Mouse (Mus musculus): ENCODE results near the gene Bub3. TPM values are rescaled to one million over a fixed set of nuclear protein-coding genes. Genes with fewer than 3 reads are reported as not detected.
A peak's percentile ranks its signal among the peaks of the same experiment; 100 is the strongest.

Gene Bub3
- polyA plus RNA-seq, 1 experiment from 2014 or later, result 144 TPM

DNA sequence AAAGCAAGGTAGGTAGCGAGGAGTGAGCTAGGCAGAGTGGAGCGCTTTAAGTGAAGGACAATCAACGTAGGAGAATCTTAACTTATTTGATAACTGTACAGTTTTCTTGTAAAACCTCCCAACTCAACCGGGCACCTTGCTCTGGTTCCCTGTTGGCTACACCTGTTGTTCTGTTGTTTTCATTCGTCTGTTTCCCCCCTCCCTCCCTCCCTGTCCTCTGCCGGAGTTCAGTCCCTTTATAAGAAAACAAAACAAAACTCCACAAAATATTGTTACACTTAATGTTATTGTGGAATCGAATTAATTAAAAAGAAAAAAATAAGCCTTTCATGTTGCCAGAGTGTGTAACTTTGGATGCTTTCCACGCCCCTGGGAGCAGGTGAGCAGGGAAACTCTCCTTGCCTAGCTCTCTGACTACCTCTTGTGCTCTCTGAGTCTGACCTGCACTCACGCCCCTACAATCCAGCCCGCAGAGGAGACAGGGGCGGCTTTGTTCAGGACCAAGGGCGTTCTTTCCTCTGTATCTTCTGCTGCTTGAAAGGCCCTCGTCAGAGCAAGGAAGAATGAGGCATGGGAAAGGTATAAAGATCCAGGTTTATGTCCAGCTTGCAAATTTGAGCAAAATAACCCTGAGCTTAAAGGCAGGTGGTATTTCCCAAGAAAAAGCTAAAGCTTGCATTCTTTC, 14.2 kb upstream of the Bub3 start:
- no peak overlapping the region for H3K4me2 ChIP-seq (ENCODE audit: low read depth, low read length)
- peaks cover 17% of the 10 kb centered on the region for H3K4me1 ChIP-seq (ENCODE audit: control insufficient read depth, insufficient read depth, low read length)
- no peaks in the 10 kb centered on the region for H3K36me3 ChIP-seq (ENCODE audit: control insufficient read depth, insufficient read depth)
- no peak overlapping the region for H3K27ac ChIP-seq (ENCODE audit: low read length)
- no peaks in the 10 kb centered on the region for H3K9me3 ChIP-seq (replicated peaks; ENCODE audit: control insufficient read depth, low read length)
- no peak overlapping the region for H3K9ac ChIP-seq (ENCODE audit: low read length)
- no peak overlapping the region for H3K4me3 ChIP-seq (ENCODE audit: low read length)
- 4% methylated on average over 13 of the region's 13 CpGs for WGBS
- ATAC-seq (replicated peaks; ENCODE audit: extremely low read depth, insufficient read depth, low FRiP score), result no peak
- H3K27me3 ChIP-seq (ENCODE audit: control insufficient read depth, insufficient read depth, low read length), result peaks cover 92% of the 10 kb centered on the region

DNA sequence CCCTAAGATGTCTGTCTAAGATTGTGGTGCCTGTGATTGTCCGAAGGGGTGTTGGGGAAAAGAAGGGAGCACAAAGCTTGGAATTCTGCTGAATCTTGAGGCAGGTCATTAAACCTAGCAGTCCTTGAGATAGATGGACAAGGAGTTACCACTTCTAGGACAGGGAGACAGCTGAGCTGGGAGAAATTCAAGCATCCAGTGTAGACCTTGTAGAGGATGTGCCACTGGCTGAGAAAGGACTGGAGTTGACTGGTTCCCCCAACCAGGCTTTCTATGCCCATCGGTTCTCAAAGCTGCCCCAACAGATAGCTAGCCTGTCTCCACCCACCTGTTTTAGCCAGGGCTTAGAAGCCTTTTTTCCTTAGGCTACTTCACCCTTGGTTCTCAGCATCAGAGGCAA, 13.6 kb upstream of the Bub3 start:
- Histone ChIP-seq H3K4me1 (ENCODE audit: control insufficient read depth, insufficient read depth, low read length) (peaks cover 17% of the 10 kb centered on the region), H3K4me3 (ENCODE audit: low read length) (no peak overlapping the region), H3K36me3 (ENCODE audit: control insufficient read depth, insufficient read depth) (no peaks in the 10 kb centered on the region), H3K27me3 (ENCODE audit: control insufficient read depth, insufficient read depth, low read length) (peaks cover 92% of the 10 kb centered on the region), H3K9ac (ENCODE audit: low read length) (no peak overlapping the region), H3K4me2 (ENCODE audit: low read depth, low read length) (no peak overlapping the region), H3K9me3 (replicated peaks; ENCODE audit: control insufficient read depth, low read length) (no peaks in the 10 kb centered on the region), H3K27ac (ENCODE audit: low read length) (no peak overlapping the region)
- ATAC-seq (replicated peaks; ENCODE audit: extremely low read depth, insufficient read depth, low FRiP score), result no peak
- 13% methylated on average over 2 of the region's 2 CpGs for WGBS

DNA sequence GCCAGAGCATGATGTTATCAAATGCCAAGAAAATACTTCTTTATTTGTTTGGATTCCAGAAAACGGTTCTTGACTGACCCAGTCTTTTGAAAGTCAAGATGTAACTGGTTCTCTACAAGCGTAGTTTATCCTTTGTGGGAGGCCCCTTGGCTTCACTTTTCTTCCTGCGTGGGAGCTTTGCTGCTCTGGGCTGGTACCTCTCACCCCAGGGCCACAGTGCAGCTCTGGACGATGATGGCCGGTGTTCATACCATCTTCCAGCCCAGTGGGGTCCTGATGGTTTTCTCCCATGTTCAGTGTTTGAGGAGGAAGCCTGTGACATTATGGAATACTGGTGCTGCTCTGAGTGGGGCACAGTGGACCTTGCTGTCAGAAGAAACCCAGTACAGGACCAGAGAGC, 12.5 kb upstream of the Bub3 start:
- no peak overlapping the region for H3K4me3 ChIP-seq (ENCODE audit: low read length)
- H3K36me3 ChIP-seq (ENCODE audit: control insufficient read depth, insufficient read depth), result no peaks in the 10 kb centered on the region
- no peak overlapping the region for H3K9ac ChIP-seq (ENCODE audit: low read length)
- peaks cover 92% of the 10 kb centered on the region for H3K27me3 ChIP-seq (ENCODE audit: control insufficient read depth, insufficient read depth, low read length)
- no peak for ATAC-seq (replicated peaks; ENCODE audit: extremely low read depth, insufficient read depth, low FRiP score)
- H3K27ac ChIP-seq (ENCODE audit: low read length), result no peak overlapping the region
- WGBS, result 4% methylated on average over 5 of the region's 5 CpGs
- H3K4me2 ChIP-seq (ENCODE audit: low read depth, low read length), result no peak overlapping the region
- H3K4me1 ChIP-seq (ENCODE audit: control insufficient read depth, insufficient read depth, low read length), result peaks cover 11% of the 10 kb centered on the region
- H3K9me3 ChIP-seq (replicated peaks; ENCODE audit: control insufficient read depth, low read length), result no peaks in the 10 kb centered on the region

GRCm38 (mm10) chr7:131548473-131548872, 11.5 kb upstream of the Bub3 start, which contains the start of gene Hmx2:
Hmx2 (plus strand) TSS chr7:131548773.
- peaks cover 3% of the 10 kb centered on the region; the same call in 1 of the 2 replicates for H3K4me1 ChIP-seq (ENCODE audit: control insufficient read depth, insufficient read depth, low read length)
- ATAC-seq (replicated peaks; ENCODE audit: extremely low read depth, insufficient read depth, low FRiP score), result no peak
- no peak within 1 kb of the TSS for H3K9ac ChIP-seq (ENCODE audit: low read length)
- H3K4me3 ChIP-seq (ENCODE audit: low read length), result no peak within 1 kb of the TSS
- no peak within 1 kb of the TSS for H3K27ac ChIP-seq (ENCODE audit: low read length)
- WGBS, result 1% methylated on average over 3 of the region's 3 CpGs
- peaks cover 90% of the 10 kb centered on the region for H3K27me3 ChIP-seq (ENCODE audit: control insufficient read depth, insufficient read depth, low read length)
- no peaks in the 10 kb centered on the region for H3K36me3 ChIP-seq (ENCODE audit: control insufficient read depth, insufficient read depth)
- H3K9me3 ChIP-seq (replicated peaks; ENCODE audit: control insufficient read depth, low read length), result no peaks in the 10 kb centered on the region
- H3K4me2 ChIP-seq (ENCODE audit: low read depth, low read length), result no peak within 1 kb of the TSS

DNA sequence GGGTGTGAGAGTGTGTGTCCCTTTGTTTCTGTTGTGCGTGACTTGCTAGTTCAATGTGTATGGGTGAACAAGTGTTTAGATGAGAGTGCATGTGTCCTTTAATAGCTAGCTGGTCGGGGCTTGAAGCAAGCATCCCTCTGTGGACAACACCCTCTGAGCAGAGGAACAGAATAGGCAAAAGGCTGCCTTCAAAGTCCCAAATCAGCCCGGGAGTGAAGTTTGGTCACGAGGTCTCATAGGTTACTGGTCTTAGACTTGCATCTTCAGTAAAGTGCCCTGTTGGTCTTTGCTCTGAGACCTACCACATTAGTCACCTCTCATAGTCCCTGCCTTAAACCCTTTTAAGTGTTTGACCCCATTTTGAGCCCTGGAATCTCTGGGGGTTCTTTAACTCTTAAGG, 8.6 kb upstream of the Bub3 start:
- Histone ChIP-seq H3K27ac (ENCODE audit: low read length) (no peak overlapping the region), H3K4me3 (ENCODE audit: low read length) (no peak overlapping the region), H3K9ac (ENCODE audit: low read length) (no peak overlapping the region), H3K36me3 (ENCODE audit: control insufficient read depth, insufficient read depth) (no peaks in the 10 kb centered on the region), H3K9me3 (replicated peaks; ENCODE audit: control insufficient read depth, low read length) (no peaks in the 10 kb centered on the region), H3K4me2 (ENCODE audit: low read depth, low read length) (no peak overlapping the region), H3K27me3 (ENCODE audit: control insufficient read depth, insufficient read depth, low read length) (peaks cover 91% of the 10 kb centered on the region), H3K4me1 (ENCODE audit: control insufficient read depth, insufficient read depth, low read length) (peaks cover 6% of the 10 kb centered on the region; the same call in 1 of the 2 replicates)
- no peak for ATAC-seq (replicated peaks; ENCODE audit: extremely low read depth, insufficient read depth, low FRiP score)
- 2% methylated on average over 4 of the region's 4 CpGs for WGBS

DNA sequence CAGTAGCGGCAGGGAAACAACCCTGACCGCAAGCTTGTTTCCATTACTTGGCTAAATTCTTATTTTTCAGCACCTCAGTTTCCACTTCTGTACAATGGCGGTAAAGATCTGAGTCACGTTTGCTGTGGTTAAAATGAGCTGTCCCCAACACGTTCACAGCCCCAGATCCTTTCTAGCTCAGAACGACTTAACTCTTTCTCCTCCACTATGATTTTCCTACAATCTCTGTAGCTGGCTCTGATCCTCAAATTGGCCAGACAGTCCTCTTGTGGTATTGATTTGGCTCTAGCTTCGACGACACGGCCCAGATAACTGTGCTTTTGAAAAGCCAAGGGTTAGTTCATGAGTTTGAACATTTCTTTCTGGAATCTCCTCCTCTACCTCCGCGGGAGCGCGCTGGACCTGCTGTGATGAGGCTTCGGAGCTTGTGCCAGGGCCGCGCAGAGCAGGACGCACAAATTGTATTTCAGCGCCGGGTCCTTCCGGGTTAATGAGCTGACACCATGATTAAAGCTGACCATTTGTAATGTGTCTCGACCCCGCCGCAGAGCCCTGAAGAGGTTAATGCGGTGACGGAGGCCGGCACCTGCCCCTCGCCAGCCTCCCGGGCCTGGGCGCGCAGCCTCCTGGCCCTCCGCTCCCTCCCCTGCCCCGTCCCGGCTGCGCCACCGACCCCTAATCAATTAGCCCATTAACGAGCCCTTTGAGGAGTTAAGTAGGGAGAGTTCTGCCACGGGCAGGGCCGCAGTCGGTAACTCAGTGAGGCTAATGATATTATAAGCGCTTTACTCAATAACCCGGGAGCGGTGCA, 7.9 kb upstream of the Bub3 start:
- WGBS, result under 1% methylated on average over 42 of the region's 42 CpGs
- Histone ChIP-seq H3K27ac (ENCODE audit: low read length) (no peak overlapping the region), H3K4me1 (ENCODE audit: control insufficient read depth, insufficient read depth, low read length) (peaks cover 9% of the 10 kb centered on the region; the same call in 1 of the 2 replicates), H3K4me3 (ENCODE audit: low read length) (no peak overlapping the region), H3K27me3 (ENCODE audit: control insufficient read depth, insufficient read depth, low read length) (peaks cover 91% of the 10 kb centered on the region), H3K4me2 (ENCODE audit: low read depth, low read length) (no peak overlapping the region), H3K36me3 (ENCODE audit: control insufficient read depth, insufficient read depth) (no peaks in the 10 kb centered on the region), H3K9ac (ENCODE audit: low read length) (no peak overlapping the region), H3K9me3 (replicated peaks; ENCODE audit: control insufficient read depth, low read length) (no peaks in the 10 kb centered on the region)
- no peak for ATAC-seq (replicated peaks; ENCODE audit: extremely low read depth, insufficient read depth, low FRiP score)

DNA sequence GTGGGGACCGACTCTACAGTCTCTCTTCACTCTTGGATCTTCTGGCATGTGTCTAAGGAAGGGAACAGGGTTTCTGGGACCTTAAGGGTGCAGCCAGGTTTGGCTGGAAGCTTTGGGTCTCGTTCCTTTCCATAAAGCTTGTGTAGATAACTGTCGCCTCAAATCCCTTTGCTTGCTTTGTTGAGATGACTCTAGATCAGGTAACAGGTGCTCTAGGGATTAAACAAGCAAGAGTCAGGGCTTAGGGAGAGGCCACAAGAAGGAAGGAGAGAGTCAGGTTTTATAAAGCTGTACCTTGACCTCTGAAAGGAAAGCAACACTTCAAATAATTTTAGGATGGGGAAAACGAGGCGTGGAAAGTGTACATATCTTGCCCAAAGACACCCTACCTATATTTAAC, 7.2 kb upstream of the Bub3 start:
- no peak overlapping the region for H3K4me2 ChIP-seq (ENCODE audit: low read depth, low read length)
- no peak overlapping the region for H3K27ac ChIP-seq (ENCODE audit: low read length)
- no peaks in the 10 kb centered on the region for H3K36me3 ChIP-seq (ENCODE audit: control insufficient read depth, insufficient read depth)
- no peak overlapping the region for H3K9ac ChIP-seq (ENCODE audit: low read length)
- WGBS, result 3% methylated on average over 5 of the region's 5 CpGs
- H3K4me1 ChIP-seq (ENCODE audit: control insufficient read depth, insufficient read depth, low read length), result peaks cover 9% of the 10 kb centered on the region; the same call in 1 of the 2 replicates
- H3K4me3 ChIP-seq (ENCODE audit: low read length), result no peak overlapping the region
- ATAC-seq (replicated peaks; ENCODE audit: extremely low read depth, insufficient read depth, low FRiP score), result no peak
- no peaks in the 10 kb centered on the region for H3K9me3 ChIP-seq (replicated peaks; ENCODE audit: control insufficient read depth, low read length)
- peaks cover 91% of the 10 kb centered on the region for H3K27me3 ChIP-seq (ENCODE audit: control insufficient read depth, insufficient read depth, low read length)

DNA sequence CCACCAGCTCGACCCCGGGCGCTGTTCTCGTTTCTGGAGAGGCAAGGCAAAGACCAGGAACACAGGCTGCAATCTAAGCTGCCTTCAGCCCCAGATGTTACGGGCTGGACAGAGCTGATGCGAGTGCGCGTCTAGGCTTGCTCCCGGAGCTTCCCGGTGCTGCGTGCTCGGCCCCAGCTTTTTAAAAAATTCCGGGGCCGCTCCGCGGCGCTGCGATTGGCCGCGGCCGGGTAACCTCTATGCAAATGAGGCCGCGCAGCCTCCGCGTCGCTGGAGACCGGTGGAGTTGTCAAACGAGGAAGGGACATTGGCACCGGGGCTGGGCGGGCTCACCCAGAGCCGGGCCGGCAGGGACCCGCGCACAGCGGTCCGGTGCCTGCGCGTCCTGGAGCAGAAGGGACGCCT, 6.2 kb upstream of the Bub3 start:
- H3K27me3 ChIP-seq (ENCODE audit: control insufficient read depth, insufficient read depth, low read length), result peaks cover 90% of the 10 kb centered on the region
- no peaks in the 10 kb centered on the region for H3K9me3 ChIP-seq (replicated peaks; ENCODE audit: control insufficient read depth, low read length)
- peak overlapping the region; percentile 45 for H3K4me3 ChIP-seq (ENCODE audit: low read length)
- peaks cover 9% of the 10 kb centered on the region; the same call in 1 of the 2 replicates for H3K4me1 ChIP-seq (ENCODE audit: control insufficient read depth, insufficient read depth, low read length)
- no peaks in the 10 kb centered on the region for H3K36me3 ChIP-seq (ENCODE audit: control insufficient read depth, insufficient read depth)
- 0% methylated on average over 36 of the region's 39 CpGs for WGBS
- H3K9ac ChIP-seq (ENCODE audit: low read length), result no peak overlapping the region
- ATAC-seq (replicated peaks; ENCODE audit: extremely low read depth, insufficient read depth, low FRiP score), result peak; percentile 21
- H3K4me2 ChIP-seq (ENCODE audit: low read depth, low read length), result peak overlapping the region; percentile 58
- H3K27ac ChIP-seq (ENCODE audit: low read length), result no peak overlapping the region

Data from heart, embryonic 16.5 days (tissue).